Mouse (Mus musculus) heart, adult 18-20 months (tissue): ENCODE results near the gene Gm17409. TPM values are rescaled to one million over a fixed set of nuclear protein-coding genes. Genes with fewer than 3 reads are reported as not detected.

Source experiments
- total RNA-seq, 2 experiments: library from RNA; stranded (reverse); gene quantifications; 2 replicates each; pipeline ENCODE4 v1.2.3; 2021

Gene Gm17409
- total RNA-seq, 2 experiments from 2014 or later, result not detected

Other genes with a start within 250 kb of the Gm17409 start
- 1 to 10 TPM in 1 of 2 experiments, under 1 TPM in 1; 0.22 to 1.9 TPM for gene Acvr1c, start 112.2 kb upstream of the Gm17409 start, total RNA-seq
- gene Acvr1, start 97.0 kb downstream of the Gm17409 start, total RNA-seq, result 10 to 100 TPM; 13.5 to 14.0 TPM
- gene Upp2, start 97.2 kb downstream of the Gm17409 start, total RNA-seq, result 1 to 10 TPM; 3.4 to 4.2 TPM